Comparison of ENCODE assay signal across 21 mouse cellular contexts in genomic region chr6:84299146-84299545, GRCm38 (mm10).
DNase-seq lines count a peak whose midpoint lies in the region; ATAC-seq and TF ChIP-seq lines count a peak whose summit lies in the region.
"Had no signal": no experiment of that assay in that cellular context is flagged by ENCODE, and none has a peak within 500 bp of the region (broad histone marks: within the 10 kb centered on the region; RNA-seq: fewer than 3 reads in every experiment).

No protein-coding gene starts in this region.

- peak; percentile 73 for DNase-seq in heart, embryonic 10.5 days (ENCODE audit: low spot score)
- DNase-seq in kidney, adult 2 months: no peak
- no peak for DNase-seq in kidney, adult 11 months
- peak; percentile 25 for DNase-seq in NIH3T3 (ENCODE audit: low read depth)
- DNase-seq in stomach, postnatal 0 days (ENCODE audit: low spot score): no peak
- no peak for DNase-seq in lung, postnatal 0 days (ENCODE audit: low spot score)
- DNase-seq: adrenal gland, adult 8-10 months; adrenal gland, postnatal 14 days; adrenal gland, postnatal 36 days; cerebellum, adult 11-12 months; cerebellum, adult 2 months; cerebellum, adult 9-10 months; cerebellum, postnatal 10 days; cerebellum, postnatal 25 days had no signal

- TF ChIP-seq CTCF in kidney, adult 2 months (conservative IDR thresholded peaks at IDR 0.05; ENCODE audit: insufficient read depth, insufficient read length, low read depth, low read length): 0 out of 2 replicates have a peak, but pooled peaks have one; percentile 1
- peak; percentile 9; the same call in 1 of the 2 replicates for TF ChIP-seq CTCF in stomach, postnatal 0 days (IDR thresholded peaks at IDR 0.05; ENCODE audit: low read depth)
- TF ChIP-seq CTCF in lung, postnatal 0 days (IDR thresholded peaks at IDR 0.05): no peak

- no peaks in the 10 kb centered on the region for H3K36me3 ChIP-seq in heart, embryonic 10.5 days
- H3K36me3 ChIP-seq in heart, embryonic 11.5 days (ENCODE audit: control insufficient read depth, insufficient read depth, low read length): no peaks in the 10 kb centered on the region
- no peaks in the 10 kb centered on the region for H3K36me3 ChIP-seq in kidney, adult 2 months (ENCODE audit: control insufficient read depth, insufficient read depth, low read length)
- H3K36me3 ChIP-seq in stomach, postnatal 0 days (ENCODE audit: control insufficient read depth, insufficient read depth, low read length): no peaks in the 10 kb centered on the region
- no peaks in the 10 kb centered on the region for H3K36me3 ChIP-seq in lung, postnatal 0 days (ENCODE audit: insufficient read depth, low read length)
- H3K36me3 ChIP-seq: embryonic facial prominence, embryonic 10.5 days; embryonic facial prominence, embryonic 12.5 days had no signal

- H3K9ac ChIP-seq in heart, embryonic 11.5 days (ENCODE audit: low read depth, low read length): no peak overlapping the region
- H3K9ac ChIP-seq in stomach, postnatal 0 days (ENCODE audit: low read length): no peak overlapping the region
- no peak overlapping the region for H3K9ac ChIP-seq in lung, postnatal 0 days (replicated peaks; ENCODE audit: low read depth)
- H3K9ac ChIP-seq: embryonic facial prominence, embryonic 12.5 days had no signal

- no peak for ATAC-seq in heart, embryonic 11.5 days (replicated peaks; ENCODE audit: insufficient number of reproducible peaks, low FRiP score, low TSS enrichment)
- no peak for ATAC-seq in stomach, postnatal 0 days (ENCODE audit: low FRiP score, low TSS enrichment)
- no peak for ATAC-seq in lung, postnatal 0 days
- ATAC-seq: activated CD4-positive, CD25-positive, alpha-beta regulatory T cell, adult 4 months; forebrain, embryonic 14.5 days; forebrain, embryonic 16.5 days; Patski had no signal

- H3K4me1 ChIP-seq in heart, embryonic 10.5 days: peaks cover 8% of the 10 kb centered on the region
- H3K4me1 ChIP-seq in heart, embryonic 11.5 days (ENCODE audit: control insufficient read depth, insufficient read depth, low read length): no peaks in the 10 kb centered on the region
- H3K4me1 ChIP-seq in kidney, adult 2 months (ENCODE audit: control insufficient read depth, insufficient read depth, low read length): no peaks in the 10 kb centered on the region
- no peaks in the 10 kb centered on the region for H3K4me1 ChIP-seq in stomach, postnatal 0 days (replicated peaks; ENCODE audit: control insufficient read depth, insufficient read depth)
- H3K4me1 ChIP-seq in lung, postnatal 0 days (ENCODE audit: insufficient read depth, low read depth, low read length): no peaks in the 10 kb centered on the region
- H3K4me1 ChIP-seq: embryonic facial prominence, embryonic 10.5 days; embryonic facial prominence, embryonic 12.5 days had no signal

- no peak overlapping the region for H3K4me3 ChIP-seq in heart, embryonic 10.5 days
- no peak overlapping the region for H3K4me3 ChIP-seq in heart, embryonic 11.5 days (ENCODE audit: low read depth, low read length)
- no peak overlapping the region for H3K4me3 ChIP-seq in kidney, adult 2 months (ENCODE audit: insufficient read depth, low read depth, low read length)
- H3K4me3 ChIP-seq in stomach, postnatal 0 days (ENCODE audit: low read depth, low read length): no peak overlapping the region
- H3K4me3 ChIP-seq in lung, postnatal 0 days (ENCODE audit: low read depth, low read length): no peak overlapping the region
- H3K4me3 ChIP-seq: embryonic facial prominence, embryonic 10.5 days; embryonic facial prominence, embryonic 12.5 days had no signal

- H3K27me3 ChIP-seq in heart, embryonic 10.5 days (ENCODE audit: insufficient read depth, poor library complexity, severe bottlenecking): no peaks in the 10 kb centered on the region
- H3K27me3 ChIP-seq in heart, embryonic 11.5 days (ENCODE audit: control insufficient read depth, insufficient read depth, low read length): no peaks in the 10 kb centered on the region
- H3K27me3 ChIP-seq in kidney, adult 2 months (replicated peaks; ENCODE audit: control insufficient read depth, insufficient read depth, low read length): no peaks in the 10 kb centered on the region
- H3K27me3 ChIP-seq in stomach, postnatal 0 days (ENCODE audit: control insufficient read depth, insufficient read depth, low read length): no peaks in the 10 kb centered on the region
- no peaks in the 10 kb centered on the region for H3K27me3 ChIP-seq in lung, postnatal 0 days (replicated peaks; ENCODE audit: insufficient read depth, low read length)
- H3K27me3 ChIP-seq: embryonic facial prominence, embryonic 12.5 days had no signal

- no peaks in the 10 kb centered on the region for H3K9me3 ChIP-seq in heart, embryonic 10.5 days
- no peaks in the 10 kb centered on the region for H3K9me3 ChIP-seq in heart, embryonic 11.5 days (replicated peaks; ENCODE audit: control insufficient read depth, low read length)
- H3K9me3 ChIP-seq in stomach, postnatal 0 days (ENCODE audit: control insufficient read depth, low read length): no peaks in the 10 kb centered on the region
- no peaks in the 10 kb centered on the region for H3K9me3 ChIP-seq in lung, postnatal 0 days (ENCODE audit: low read length)
- H3K9me3 ChIP-seq: embryonic facial prominence, embryonic 10.5 days; embryonic facial prominence, embryonic 12.5 days had no signal

- H3K27ac ChIP-seq in heart, embryonic 10.5 days: no peak overlapping the region
- no peak overlapping the region for H3K27ac ChIP-seq in heart, embryonic 11.5 days (ENCODE audit: low read depth, low read length)
- no peak overlapping the region for H3K27ac ChIP-seq in kidney, adult 2 months (ENCODE audit: insufficient read depth, low read depth, low read length)
- no peak overlapping the region for H3K27ac ChIP-seq in stomach, postnatal 0 days (replicated peaks)
- no peak overlapping the region for H3K27ac ChIP-seq in lung, postnatal 0 days (ENCODE audit: low read length)
- H3K27ac ChIP-seq: embryonic facial prominence, embryonic 10.5 days; embryonic facial prominence, embryonic 12.5 days had no signal

- TF ChIP-seq POLR2A in kidney, adult 2 months (IDR thresholded peaks at IDR 0.05; ENCODE audit: low read depth, low read length): no peak

- TF ChIP-seq EP300 in stomach, postnatal 0 days (optimal IDR thresholded peaks at IDR 0.05): no peak
- no peak for TF ChIP-seq EP300 in lung, postnatal 0 days (IDR thresholded peaks at IDR 0.05)

- no peak overlapping the region for H3K4me2 ChIP-seq in heart, embryonic 11.5 days
- no peak overlapping the region for H3K4me2 ChIP-seq in stomach, postnatal 0 days (replicated peaks; ENCODE audit: low read depth)
- H3K4me2 ChIP-seq in lung, postnatal 0 days (replicated peaks; ENCODE audit: low read depth, low read length): no peak overlapping the region
- H3K4me2 ChIP-seq: embryonic facial prominence, embryonic 12.5 days had no signal

Comparison
In these comparisons a context has a peak if more than half of its experiments do, and no peak if none do; other contexts are left out.
1. DNase-seq: peak in heart, embryonic 10.5 days (single experiment) and NIH3T3 (single experiment); none in kidney, adult 2 months (single experiment), kidney, adult 11 months (single experiment), stomach, postnatal 0 days (single experiment) and lung, postnatal 0 days (single experiment).